Mouse (Mus musculus) embryonic fibroblast, embryonic 13.5 days (primary cell): ENCODE measurements around the gene Stab2.

Experiments
- CTCF ChIP-seq: IDR thresholded peaks from 2 replicates; pipeline ENCODE4 v1.5.1; 2011; ENCODE audit warnings: mild to moderate bottlenecking, control low read depth, low read length, moderate library complexity, borderline replicate concordance; ENCODE audit not compliant: insufficient read depth
- POLR2A ChIP-seq: IDR thresholded peaks from 2 replicates; pipeline ENCODE4 v1.6.1; 2011; ENCODE audit warnings: low read depth, mild to moderate bottlenecking, control low read depth, low read length, moderate library complexity

DNA sequence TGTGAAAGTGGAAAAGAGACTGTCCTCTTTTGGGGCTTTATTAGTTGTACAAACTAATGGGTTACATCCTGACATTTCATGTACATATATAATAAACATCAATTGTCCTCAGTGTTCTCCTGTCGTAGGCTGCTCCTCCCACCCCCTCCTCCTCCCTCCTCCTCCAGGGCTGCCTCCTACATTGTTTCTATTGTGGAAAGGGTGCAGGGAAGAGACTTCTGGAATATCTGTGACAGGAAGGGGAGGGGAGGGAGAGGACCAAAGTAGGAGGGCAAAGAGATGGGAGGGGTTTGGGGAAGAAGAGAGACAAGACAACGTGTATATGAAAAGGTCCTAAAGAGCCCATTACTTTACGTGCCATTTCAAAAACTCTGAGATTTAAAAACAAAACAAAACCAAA lies 73.9 kb downstream of the Stab2 start:
- TF ChIP-seq CTCF (no peak), POLR2A (no peak)
